Mouse (Mus musculus) midbrain, embryonic 13.5 days (tissue): ENCODE data around the gene Mbd4. TPM values are rescaled to one million over a fixed set of nuclear protein-coding genes. Genes with fewer than 3 reads are reported as not detected.

Source experiments
- ATAC-seq: fragments of 200-750 bp; cut with Nextera tagmentation; 2 replicates; pipeline ENCODE4 v1.8.0; 2017; ENCODE audit warnings: mild to moderate bottlenecking, moderate TSS enrichment, moderate library complexity
- H3K27ac ChIP-seq: fragments of 300-500 bp; sonication (generic); 2 replicates; pipeline ENCODE4 v1.5.1; 2015; ENCODE audit warnings: inconsistent platforms, mild to moderate bottlenecking, moderate library complexity
- H3K27me3 ChIP-seq: fragments of 300-500 bp; sonication (generic); 2 replicates; pipeline ENCODE4 v1.6.1; 2015; ENCODE audit warnings: mild to moderate bottlenecking, inconsistent platforms
- H3K36me3 ChIP-seq: fragments of 300-500 bp; sonication (generic); 2 replicates; pipeline ENCODE4 v1.6.1; 2015; ENCODE audit warnings: mild to moderate bottlenecking, inconsistent platforms
- H3K4me1 ChIP-seq: fragments of 300-500 bp; sonication (generic); replicated peaks from 2 replicates; pipeline ENCODE4 v1.6.1; 2015; ENCODE audit warnings: inconsistent platforms
- H3K4me2 ChIP-seq: fragments of 300-500 bp; sonication (generic); replicated peaks from 2 replicates; pipeline ENCODE4 v1.6.1; 2015; ENCODE audit warnings: moderate library complexity, mild to moderate bottlenecking, inconsistent platforms
- H3K4me3 ChIP-seq: fragments of 300-500 bp; sonication (generic); replicated peaks from 2 replicates; pipeline ENCODE4 v1.5.1; 2015; ENCODE audit warnings: mild to moderate bottlenecking, inconsistent platforms
- H3K9ac ChIP-seq: fragments of 300-500 bp; sonication (generic); replicated peaks from 2 replicates; pipeline ENCODE4 v1.6.1; 2015; ENCODE audit warnings: mild to moderate bottlenecking, inconsistent platforms
- H3K9me3 ChIP-seq: fragments of 300-500 bp; sonication (generic); 2 replicates; pipeline ENCODE4 v1.6.1; 2016; ENCODE audit warnings: mild to moderate bottlenecking, inconsistent platforms
- WGBS: fragments of 180-500 bp; shearing (Covaris S2); methylation state at CpG from one replicate; pipeline ENCODE4 v1.1.7; 2015; 5-methylcytosine and 5-hydroxymethylcytosine counted together
- polyA plus RNA-seq: library from polyadenylated mRNA; unstranded; fragments of >200 nt; fragmentation: Nextera tagmentation; extraction: Ambion mirVana; gene quantifications from 2 replicates; pipeline ENCODE4 v1.2.1, GENCODE M21; 2015

Gene Mbd4
- polyA plus RNA-seq, 1 experiment from 2014 or later, result 14.9 TPM

GRCm38 (mm10) chr6:115807464-115808195 is 45.5 kb downstream of the Mbd4 start:
- Histone ChIP-seq H3K4me3 (peak overlapping the region; percentile 99), H3K9me3 (no peaks in the 10 kb centered on the region), H3K27ac (peak overlapping the region; percentile 97), H3K27me3 (no peaks in the 10 kb centered on the region), H3K36me3 (peaks cover 45% of the 10 kb centered on the region), H3K4me1 (peaks cover 27% of the 10 kb centered on the region), H3K4me2 (peak overlapping the region; percentile 90), H3K9ac (peak overlapping the region; percentile 100)
- WGBS, result 4% methylated on average over 15 of the region's 15 CpGs
- no peak for ATAC-seq

GRCm38 (mm10) chr6:115804432-115805192 is 48.6 kb downstream of the Mbd4 start:
- peaks cover 27% of the 10 kb centered on the region for H3K4me1 ChIP-seq
- H3K9me3 ChIP-seq, result no peaks in the 10 kb centered on the region
- H3K4me3 ChIP-seq, result no peak overlapping the region
- H3K27ac ChIP-seq, result no peak overlapping the region
- peaks cover 72% of the 10 kb centered on the region for H3K36me3 ChIP-seq
- 66% methylated on average over 10 of the region's 10 CpGs for WGBS
- no peak overlapping the region for H3K9ac ChIP-seq
- ATAC-seq, result no peak
- H3K4me2 ChIP-seq, result no peak overlapping the region
- H3K27me3 ChIP-seq, result no peaks in the 10 kb centered on the region

DNA sequence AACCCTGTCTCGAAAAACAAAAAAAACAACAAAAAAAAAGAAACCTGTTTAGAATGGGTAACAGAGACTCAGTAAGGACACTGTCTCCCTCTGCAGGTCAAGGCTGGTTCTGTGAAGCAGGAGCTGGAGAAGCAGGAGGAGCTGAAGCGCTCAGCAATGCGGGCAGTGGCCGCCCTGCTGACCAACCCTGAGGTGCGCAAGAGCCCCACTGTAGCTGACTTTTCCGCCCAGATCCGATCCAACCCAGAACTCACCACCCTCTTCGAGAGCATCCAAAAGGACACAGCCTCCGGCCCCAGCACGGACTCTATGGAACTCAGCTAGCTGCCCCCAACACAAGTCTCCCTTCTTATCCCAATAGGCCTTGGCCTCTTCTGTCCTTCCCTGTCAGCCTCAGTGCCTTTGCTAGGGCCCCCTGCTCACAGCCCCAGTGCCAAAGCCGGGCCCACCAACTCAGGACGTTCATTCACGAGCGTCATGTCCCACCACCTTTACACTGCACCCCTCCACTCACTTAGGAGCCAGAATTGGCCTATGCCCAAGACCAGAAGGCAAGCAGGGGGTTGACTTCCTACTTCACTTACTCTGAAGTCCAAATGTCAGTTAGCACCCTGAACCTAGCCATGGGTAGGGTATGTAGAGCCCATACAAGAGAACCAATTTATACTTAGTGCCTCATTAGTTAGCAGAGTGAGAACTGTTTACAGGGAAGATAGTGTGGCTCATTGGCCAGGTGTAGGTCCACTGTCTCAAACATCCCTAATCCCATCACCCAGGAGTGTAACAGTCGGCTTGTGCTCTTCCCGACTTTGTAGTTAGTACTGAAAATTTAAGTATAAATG is 49.4 kb downstream of the Mbd4 start:
- ATAC-seq, result peak; percentile 53
- 53% methylated on average over 16 of the region's 16 CpGs for WGBS
- peaks cover 80% of the 10 kb centered on the region for H3K36me3 ChIP-seq
- no peak overlapping the region for H3K4me2 ChIP-seq
- H3K9ac ChIP-seq, result no peak overlapping the region
- H3K9me3 ChIP-seq, result no peaks in the 10 kb centered on the region
- no peak overlapping the region for H3K4me3 ChIP-seq
- peak overlapping the region; percentile 42; the same call in 1 of the 2 replicates for H3K27ac ChIP-seq
- no peaks in the 10 kb centered on the region for H3K27me3 ChIP-seq
- peaks cover 27% of the 10 kb centered on the region for H3K4me1 ChIP-seq

- Histone ChIP-seq H3K4me1 (peaks cover 17% of the 10 kb centered on the region), H3K9ac (no peak overlapping the region), H3K27ac (no peak overlapping the region), H3K27me3 (no peaks in the 10 kb centered on the region), H3K36me3 (peaks cover 94% of the 10 kb centered on the region), H3K4me2 (no peak overlapping the region), H3K4me3 (no peak overlapping the region), H3K9me3 (no peaks in the 10 kb centered on the region)
- 94% methylated on average over 3 of the region's 3 CpGs for WGBS
- no peak for ATAC-seq
Observed at GRCm38 (mm10) chr6:115801811-115802210, 51.4 kb downstream of the Mbd4 start.

GRCm38 (mm10) chr6:115792691-115793215 is 60.4 kb downstream of the Mbd4 start:
- no peak overlapping the region for H3K4me3 ChIP-seq
- H3K9me3 ChIP-seq, result no peaks in the 10 kb centered on the region
- no peaks in the 10 kb centered on the region for H3K27me3 ChIP-seq
- H3K27ac ChIP-seq, result no peak overlapping the region
- peaks cover 99% of the 10 kb centered on the region for H3K36me3 ChIP-seq
- no peak for ATAC-seq
- no peak overlapping the region for H3K4me2 ChIP-seq
- H3K4me1 ChIP-seq, result no peaks in the 10 kb centered on the region
- H3K9ac ChIP-seq, result no peak overlapping the region
- 92% methylated on average over 21 of the region's 21 CpGs for WGBS

DNA sequence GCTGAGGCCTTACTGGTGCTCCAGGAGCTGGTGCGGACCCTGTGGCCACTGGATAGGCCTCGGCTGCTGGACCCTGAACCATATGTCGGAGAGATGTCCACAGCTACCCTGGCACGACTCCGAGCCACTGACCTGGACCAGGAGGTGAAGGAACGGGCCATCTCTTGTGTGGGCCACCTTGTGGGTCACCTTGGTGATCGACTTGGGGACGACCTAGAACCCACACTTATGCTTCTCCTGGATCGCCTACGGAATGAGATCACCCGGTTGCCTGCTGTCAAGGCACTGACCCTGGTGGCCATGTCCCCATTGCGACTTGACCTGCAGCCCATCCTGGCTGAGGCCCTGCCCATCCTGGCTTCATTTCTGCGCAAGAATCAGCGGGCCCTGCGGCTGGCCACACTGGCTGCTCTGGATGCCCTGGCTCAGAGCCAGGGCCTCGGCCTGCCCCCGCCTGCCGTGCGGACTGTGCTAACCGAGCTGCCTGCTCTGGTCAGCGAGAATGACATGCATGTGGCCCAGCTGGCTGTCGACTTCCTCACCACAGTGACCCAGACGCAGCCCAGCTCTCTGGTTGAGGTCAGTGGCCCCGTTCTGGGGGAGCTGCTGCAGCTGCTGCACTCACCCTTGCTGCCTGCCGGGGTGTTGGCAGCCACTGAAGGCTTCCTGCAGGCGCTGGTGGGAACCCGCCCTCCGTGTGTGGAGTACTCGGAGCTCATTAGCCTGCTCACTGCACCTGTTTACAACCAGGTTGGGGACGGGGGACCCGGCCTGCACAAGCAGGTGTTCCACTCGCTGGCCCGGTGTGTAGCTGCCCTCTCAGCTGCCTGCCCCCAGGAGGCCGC is 61.1 kb downstream of the Mbd4 start:
- Histone ChIP-seq H3K4me3 (no peak overlapping the region), H3K27me3 (no peaks in the 10 kb centered on the region), H3K27ac (no peak overlapping the region), H3K9ac (no peak overlapping the region; the same call in 1 of the 2 replicates), H3K9me3 (no peaks in the 10 kb centered on the region), H3K4me2 (no peak overlapping the region), H3K4me1 (no peaks in the 10 kb centered on the region), H3K36me3 (peaks cover 99% of the 10 kb centered on the region)
- 93% methylated on average over 34 of the region's 34 CpGs for WGBS
- ATAC-seq, result 0 out of 2 replicates have a peak, but pooled peaks have one; percentile 14

DNA sequence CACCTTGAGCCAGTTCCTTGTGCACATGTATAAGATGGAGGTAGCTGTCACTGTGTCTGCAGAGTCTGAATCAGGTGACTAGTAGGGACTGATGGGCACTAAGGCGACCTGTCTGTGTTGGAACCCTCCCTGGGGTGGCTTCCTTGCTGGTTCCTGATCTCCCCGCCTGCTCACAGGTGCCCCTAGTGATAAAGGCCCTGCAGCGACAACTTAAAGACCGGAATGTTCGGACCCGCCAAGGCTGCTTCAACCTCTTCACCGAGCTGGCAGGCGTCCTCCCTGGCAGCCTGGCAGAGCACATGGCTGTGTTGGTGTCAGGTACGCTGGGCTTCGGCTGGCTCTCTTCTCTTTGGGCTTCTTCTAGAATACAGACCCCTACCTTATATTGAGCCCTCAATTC is 62.2 kb downstream of the Mbd4 start:
- Histone ChIP-seq H3K9me3 (no peaks in the 10 kb centered on the region), H3K4me1 (no peaks in the 10 kb centered on the region), H3K9ac (no peak overlapping the region), H3K27me3 (no peaks in the 10 kb centered on the region), H3K27ac (no peak overlapping the region), H3K4me2 (no peak overlapping the region), H3K36me3 (peaks cover 99% of the 10 kb centered on the region), H3K4me3 (no peak overlapping the region)
- 82% methylated on average over 10 of the region's 10 CpGs for WGBS
- ATAC-seq, result no peak

Other genes starting within 250 kb of the Mbd4 start
- gene Raf1, start 176.7 kb downstream of the Mbd4 start, polyA plus RNA-seq, result 141 and 159 TPM in 2 replicates
- 0.79 and 1.1 TPM in 2 replicates for gene Tmem40, start 91.0 kb downstream of the Mbd4 start, polyA plus RNA-seq
- gene Cand2, start 78.8 kb downstream of the Mbd4 start, polyA plus RNA-seq, result 16.4 and 18.5 TPM in 2 replicates
- gene Rpl32, start 44.6 kb downstream of the Mbd4 start, polyA plus RNA-seq, result 1,380 and 1,385 TPM in 2 replicates
- gene Efcab12, start 15.0 kb downstream of the Mbd4 start, polyA plus RNA-seq, result 2.2 and 3.2 TPM in 2 replicates
- 25.8 and 28.8 TPM in 2 replicates for gene Ift122, start 99 bp upstream of the Mbd4 start, polyA plus RNA-seq
- gene Rho, start 78.4 kb upstream of the Mbd4 start, polyA plus RNA-seq, result 0.05 and 0.21 TPM in 2 replicates
- not detected in 2 replicates for gene H1foo, start 91.6 kb upstream of the Mbd4 start, polyA plus RNA-seq
- gene Plxnd1, start 141.6 kb upstream of the Mbd4 start, polyA plus RNA-seq, result 6.5 and 8.2 TPM in 2 replicates